Mouse (Mus musculus) gastrocnemius, postnatal 10 days (tissue): ENCODE measurements around the gene Serpinb2. TPM values are rescaled to one million over a fixed set of nuclear protein-coding genes. Genes with fewer than 3 reads are reported as not detected.

Experiments used
- DNase-seq: peaks from one replicate; pipeline ENCODE4 v3.0.0; 2021; ENCODE audit warnings: mixed read lengths
- total RNA-seq, 2 experiments: library from RNA; stranded (reverse); gene quantifications; 2 replicates each; pipeline ENCODE4 v1.2.3; 2021

Serpinb2 gene
- total RNA-seq, 2 experiments from 2014 or later: not detected

DNA sequence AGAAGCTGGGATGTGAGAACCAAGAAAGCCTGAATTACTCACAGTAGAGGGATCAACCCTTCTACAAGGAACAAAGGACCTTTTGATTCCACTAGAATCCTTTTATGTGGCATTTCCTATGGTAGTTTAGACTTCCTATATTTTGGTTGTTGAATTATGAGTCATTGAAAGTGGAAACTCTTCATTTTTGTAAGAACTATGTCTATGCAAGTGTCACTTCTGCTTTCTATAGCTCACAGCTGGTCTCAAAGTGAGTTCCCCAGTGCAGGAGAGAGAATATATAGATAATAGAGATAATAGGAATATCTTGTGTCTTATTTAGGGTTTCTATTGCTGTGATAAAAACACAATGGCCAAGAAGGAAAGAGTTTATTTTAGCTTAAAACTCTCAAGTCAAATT is 71.7 kb downstream of the Serpinb2 start:
- DNase-seq: no peak

DNA sequence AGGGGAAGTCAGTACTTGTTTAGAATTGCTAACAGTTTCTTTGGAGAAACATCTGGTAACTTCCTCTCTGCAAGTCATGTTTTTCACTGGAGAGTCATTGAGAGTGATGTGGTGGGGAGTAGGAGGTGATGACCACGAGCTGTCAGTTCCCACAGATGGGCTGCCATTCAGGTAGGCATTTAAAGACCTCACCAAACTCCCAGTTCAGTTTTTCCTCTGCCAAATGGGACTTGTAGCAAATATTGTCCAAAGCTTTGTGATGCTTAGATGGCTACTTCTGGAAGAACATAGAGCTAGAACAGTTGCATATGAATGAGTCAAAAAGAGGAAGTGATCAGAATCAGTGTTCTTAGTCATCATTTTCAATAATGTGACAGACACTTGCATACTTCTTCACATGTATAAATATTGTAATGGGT is 72.7 kb downstream of the Serpinb2 start:
- no peak for DNase-seq

DNA sequence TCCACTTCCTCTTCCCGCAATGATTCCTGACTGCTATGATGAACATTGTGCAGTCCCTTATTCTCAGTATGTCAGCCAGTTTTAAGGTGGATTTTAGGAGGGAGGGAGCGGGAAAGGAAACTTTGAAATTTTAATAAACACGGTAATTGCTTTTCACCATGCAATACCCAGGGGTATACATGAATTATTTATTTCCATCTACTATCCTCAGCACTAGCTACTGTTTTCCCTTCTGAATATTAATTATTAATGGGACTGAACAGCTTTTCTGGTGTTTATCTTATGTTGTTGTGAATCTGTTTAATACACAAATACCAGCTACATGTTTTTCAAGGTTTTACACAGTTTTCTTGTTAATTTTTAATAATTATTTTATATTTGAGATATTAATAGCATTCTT is 73.7 kb downstream of the Serpinb2 start:
- no peak for DNase-seq

Other genes starting within 250 kb of the Serpinb2 start
- gene Serpinb3b, start 233.1 kb upstream of the Serpinb2 start, total RNA-seq: not detected
- gene Serpinb3c, start 233.1 kb upstream of the Serpinb2 start, total RNA-seq: not detected
- not detected for gene Serpinb11, start 150.2 kb upstream of the Serpinb2 start, total RNA-seq
- gene Serpinb7, start 111.8 kb upstream of the Serpinb2 start, total RNA-seq: not detected
- 1 to 10 TPM; 3.6 to 5.2 TPM for gene Serpinb8, start 78.6 kb downstream of the Serpinb2 start, total RNA-seq